Mouse (Mus musculus): ENCODE data around the gene Tbcd. TPM values are rescaled to one million over a fixed set of nuclear protein-coding genes. Genes with fewer than 3 reads are reported as not detected.

Tbcd gene
- total RNA-seq (2021): 10 to 100 TPM; 14.7 to 15.6 TPM
- long read RNA-seq, experiment 1, partial matches to known transcripts: 1 of 1 reads
- long read RNA-seq, experiment 1, other reads (novel, unspliced or antisense): 0 of 1 reads
- long read RNA-seq, experiment 2, partial matches to known transcripts: 2 of 2 reads
- long read RNA-seq, experiment 2, other reads (novel, unspliced or antisense): 0 of 2 reads

DNA sequence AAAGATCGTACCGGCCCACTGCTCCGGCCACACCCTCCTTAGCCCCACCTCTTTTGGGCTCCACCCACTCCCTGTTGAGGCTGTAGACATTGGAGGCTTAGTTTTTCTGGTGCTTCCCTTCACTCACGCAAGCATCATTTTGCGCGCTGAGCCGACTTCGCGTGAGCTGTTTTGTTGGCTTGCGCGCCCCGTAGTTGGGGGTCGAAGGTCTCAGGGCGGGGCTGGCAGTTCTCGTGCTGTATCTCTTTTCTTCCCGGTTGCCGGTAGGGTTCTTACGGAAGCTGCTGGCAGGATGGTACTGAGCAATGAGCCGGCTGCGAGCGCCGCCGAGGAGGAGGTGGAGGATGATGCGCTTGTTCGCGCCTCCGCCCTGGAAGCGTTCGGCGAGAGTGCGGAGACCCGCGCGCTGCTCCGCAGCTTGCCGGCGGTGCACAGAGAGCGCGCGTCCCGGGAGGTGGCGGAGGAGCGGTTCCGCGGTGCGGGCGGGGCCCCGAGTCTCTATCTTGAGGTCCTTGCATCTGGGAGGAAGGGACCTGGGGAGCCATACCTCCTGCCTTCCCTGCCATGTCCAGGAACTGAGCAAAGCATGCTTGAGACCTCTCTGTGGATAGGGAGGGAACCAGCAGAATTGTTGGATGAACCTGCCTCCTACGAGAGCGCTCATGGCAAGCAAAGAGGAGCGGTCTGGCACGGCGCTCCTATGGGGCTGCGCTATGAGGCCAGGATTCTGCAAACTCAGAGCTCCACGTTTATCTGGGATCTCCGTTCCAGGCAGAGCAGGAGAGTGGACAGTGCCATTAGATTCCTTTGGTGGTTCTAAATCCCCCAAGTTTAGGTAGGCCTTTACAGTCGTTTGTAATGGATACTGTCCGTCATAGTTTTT lies at the start of gene Tbcd:
Gene Tbcd (plus strand): TSS at position 197 of the 883 bp plus-strand sequence.
- DNase-seq (ENCODE audit: low spot score): peak; percentile 95

DNA sequence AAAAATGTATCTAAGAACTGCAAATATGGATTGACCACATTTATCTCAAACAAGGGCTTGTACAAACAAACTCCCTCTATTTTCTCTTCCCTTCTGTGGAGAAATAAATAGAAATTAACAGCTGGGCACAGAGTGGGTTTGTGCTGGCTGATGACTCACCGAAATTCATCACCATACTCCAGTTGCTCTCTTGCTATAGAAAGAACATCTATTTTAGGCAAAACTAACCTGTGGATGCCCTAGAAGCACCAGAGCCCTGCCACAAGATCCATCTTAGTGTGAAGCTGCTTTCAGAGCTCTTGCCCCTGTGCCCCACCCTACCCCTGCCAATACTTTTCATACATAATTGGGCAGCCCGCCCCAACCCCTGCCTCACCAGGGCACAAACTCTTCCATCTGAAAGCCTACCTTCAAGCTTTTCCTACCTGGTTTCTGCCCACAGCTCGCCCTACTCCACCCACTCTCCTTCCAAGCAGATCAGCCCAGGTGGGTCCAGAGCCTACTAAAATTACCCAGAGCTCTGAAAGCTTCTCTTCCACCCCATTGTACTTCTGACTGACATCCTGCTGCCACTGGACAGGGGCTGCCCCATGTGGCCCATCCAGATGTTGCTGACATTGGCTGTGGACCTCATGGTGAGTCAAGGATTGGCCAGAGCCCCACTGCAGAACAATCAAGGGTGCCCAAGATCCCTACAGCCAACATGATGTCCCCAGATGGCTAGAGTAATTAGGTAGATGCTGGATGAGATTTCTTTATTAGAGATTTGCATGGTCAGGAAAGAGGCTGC lies 44.2 kb upstream of the Tbcd start:
- no peak for DNase-seq (ENCODE audit: low spot score)

DNA sequence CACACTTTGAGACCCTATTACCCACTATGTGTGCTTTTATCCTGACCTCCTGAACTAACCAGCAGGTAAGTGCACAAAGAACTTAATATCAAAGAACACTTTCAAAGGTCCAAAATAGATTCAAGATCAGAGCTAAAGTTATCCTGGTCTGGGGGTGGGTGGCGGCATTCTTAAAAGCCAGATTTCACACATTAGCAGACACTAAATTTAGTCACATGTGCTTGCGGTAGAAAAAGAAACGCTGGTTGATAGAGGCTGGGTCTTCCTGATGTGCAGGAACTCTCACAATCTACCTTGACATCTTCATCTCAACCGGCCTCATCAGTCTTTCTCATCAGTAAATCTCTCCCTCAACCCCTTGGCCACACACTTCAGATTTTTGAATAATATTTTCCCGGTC lies 37.0 kb upstream of the Tbcd start:
- no peak for DNase-seq (ENCODE audit: low spot score)

DNA sequence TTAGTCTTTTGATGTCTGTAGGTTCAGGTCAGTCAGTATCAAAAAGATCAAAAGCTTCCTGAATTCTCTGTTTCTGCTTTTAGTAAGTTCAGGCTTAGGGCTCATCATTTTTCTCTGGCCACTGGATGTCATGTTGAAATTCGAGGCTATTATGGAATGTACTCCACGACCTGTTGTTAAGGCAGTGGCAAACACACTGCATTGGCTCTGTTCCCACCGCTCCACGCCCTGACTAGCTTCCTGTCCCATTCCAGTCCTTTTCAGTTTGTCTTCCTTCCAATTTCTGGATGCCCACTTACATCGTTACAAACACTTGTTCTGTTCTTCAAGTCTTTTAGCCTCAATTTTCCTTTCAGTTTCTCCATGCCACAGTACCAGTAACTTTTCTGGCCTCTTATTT lies 36.4 kb upstream of the Tbcd start:
- no peak for DNase-seq (ENCODE audit: low spot score)

DNA sequence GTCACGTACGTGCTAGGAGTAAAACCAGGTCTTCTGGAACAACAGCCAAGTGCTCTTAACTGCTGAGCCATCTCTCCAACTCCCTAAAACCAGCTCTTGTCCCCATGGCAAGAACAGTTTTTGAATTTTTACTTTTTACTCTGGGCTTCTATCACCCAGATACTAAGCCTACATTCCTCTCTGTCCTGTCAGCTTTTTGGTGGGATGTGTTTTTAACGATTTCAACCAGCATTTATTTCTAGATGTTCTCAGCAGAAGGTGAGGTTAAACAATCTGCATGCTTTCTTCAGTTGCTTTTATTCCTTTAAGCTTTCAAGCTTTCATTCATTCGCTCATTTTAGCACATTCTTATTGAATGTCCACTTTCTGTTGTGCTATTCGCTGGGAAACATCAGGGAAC lies 33.8 kb upstream of the Tbcd start:
- no peak for DNase-seq (ENCODE audit: low spot score)

DNA sequence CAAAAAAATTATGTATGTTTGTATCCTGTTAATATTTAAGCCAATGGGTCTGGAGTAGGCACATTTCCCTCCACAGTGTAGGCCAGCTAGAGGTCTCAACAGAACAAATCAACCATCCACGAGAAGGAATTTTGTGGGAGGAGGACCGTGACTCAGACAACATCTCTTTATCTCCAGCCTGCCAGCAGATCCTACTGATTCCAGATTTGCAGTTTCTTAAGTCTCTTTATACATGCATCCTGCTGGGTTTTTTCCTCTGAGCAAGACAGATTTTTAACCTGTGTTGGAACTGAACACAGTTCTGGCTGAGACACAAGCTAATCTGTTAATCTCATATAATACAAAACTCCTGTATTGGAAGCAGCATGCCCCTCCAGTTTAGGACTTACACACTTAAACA lies 32.8 kb upstream of the Tbcd start:
- no peak for DNase-seq (ENCODE audit: low spot score)

DNA sequence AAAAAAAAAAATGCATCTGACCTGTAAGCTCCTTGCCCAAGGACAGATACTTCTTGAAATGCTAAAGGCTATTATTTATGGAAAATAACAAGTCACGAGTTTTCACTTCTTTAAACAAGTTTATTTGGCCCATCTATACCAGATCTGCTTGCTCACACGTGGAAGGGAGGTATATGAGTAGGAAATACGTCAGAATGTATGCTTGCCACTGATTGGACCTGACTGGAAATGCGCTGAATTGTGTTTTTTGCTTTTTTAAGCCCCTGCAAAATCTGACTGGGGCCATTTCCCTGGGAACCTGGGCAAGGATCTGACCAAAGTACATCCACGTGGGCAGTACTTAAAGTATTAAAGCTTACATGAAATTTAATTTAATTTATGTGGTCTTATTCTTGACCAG lies 31.4 kb upstream of the Tbcd start:
- DNase-seq (ENCODE audit: low spot score): no peak

DNA sequence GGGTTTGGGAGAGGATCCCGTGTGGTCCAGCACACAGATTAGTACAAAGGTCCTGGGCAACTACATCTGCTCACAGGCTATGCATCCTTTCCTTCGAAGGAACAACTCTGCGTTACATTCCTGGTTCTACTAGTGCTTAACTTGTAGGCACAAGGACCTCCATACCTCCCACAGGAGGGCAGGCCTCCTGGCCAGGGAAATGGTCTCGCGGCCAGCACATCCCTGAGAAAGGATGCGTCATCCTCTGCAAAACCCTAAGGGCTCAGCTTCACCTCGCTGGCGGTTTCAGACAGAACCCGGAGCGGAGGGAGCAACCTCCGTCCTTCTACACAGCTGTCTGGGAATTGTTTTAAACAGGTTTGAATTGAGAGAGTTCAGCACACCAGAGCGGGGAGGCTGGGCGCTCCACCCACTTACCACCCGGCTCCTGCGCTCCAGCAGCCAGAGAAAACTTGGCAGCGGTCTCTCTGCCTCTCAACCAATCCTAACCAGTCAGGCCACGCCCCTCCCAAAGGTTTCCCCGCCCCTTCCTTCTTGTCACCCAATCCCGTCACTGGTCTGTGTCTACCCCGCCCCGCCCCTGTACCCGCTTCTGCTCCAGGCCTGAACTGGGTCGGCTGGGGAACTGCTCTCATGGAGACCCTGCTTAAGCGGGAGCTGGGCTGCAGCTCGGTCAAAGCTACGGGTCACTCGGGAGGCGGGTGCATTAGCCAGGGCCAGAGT lies 30.8 kb upstream of the Tbcd start, which contains the start of gene Fn3krp:
Gene Fn3krp (plus strand): TSS at position 572 of the 723 bp plus-strand sequence.
- peak; percentile 100 for DNase-seq (ENCODE audit: low spot score)

DNA sequence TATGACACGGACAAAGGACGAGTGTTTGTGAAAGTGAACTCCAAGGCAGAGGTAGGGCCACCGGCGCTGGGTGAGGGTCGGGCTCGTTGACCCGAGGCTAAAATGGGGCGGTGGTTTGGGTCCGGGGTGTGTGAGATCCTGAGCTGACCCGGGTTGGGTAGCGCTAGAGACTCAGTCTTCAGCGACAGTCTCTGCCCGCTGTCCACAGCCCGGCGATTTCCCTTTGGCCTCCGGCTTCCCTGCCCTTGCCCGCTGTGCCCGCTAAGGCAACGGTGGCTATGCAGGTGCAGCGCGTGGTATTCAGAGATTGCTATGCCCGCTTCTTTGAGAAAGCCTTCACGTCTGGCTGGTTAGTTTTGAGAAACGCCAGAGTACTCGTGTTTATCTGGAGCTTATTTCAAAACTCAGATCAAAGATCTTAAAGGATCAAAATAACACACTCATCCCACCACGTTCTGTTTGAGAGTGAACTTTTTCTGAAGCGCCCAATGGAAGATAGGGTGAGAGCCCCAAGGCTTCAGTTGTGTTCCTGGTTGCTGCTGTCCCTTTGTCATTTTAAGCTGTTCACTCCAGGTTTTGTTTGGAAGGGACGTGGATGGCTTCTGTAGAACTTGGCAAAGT lies 30.1 kb upstream of the Tbcd start:
- no peak for DNase-seq (ENCODE audit: low spot score)

DNA sequence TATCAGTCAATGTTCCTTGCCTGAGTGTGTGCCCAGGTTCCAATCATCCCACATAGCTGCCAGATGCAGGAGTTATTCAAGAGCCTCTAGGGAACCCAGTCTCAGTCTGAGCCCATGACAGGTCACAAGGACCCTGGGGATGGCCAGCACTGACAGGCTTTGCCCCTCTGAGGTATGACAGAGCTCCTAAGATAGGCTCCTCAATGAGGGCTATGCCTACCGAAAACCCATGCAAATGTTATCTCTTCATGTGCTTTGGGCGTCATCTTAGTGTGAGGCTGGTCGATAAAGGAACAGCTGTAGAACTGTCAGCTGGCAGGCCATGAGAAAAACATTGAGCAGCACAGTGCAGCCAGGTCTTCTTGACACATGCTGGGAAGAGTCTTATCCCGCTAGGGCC lies 18.4 kb upstream of the Tbcd start:
- DNase-seq (ENCODE audit: low spot score): no peak

DNA sequence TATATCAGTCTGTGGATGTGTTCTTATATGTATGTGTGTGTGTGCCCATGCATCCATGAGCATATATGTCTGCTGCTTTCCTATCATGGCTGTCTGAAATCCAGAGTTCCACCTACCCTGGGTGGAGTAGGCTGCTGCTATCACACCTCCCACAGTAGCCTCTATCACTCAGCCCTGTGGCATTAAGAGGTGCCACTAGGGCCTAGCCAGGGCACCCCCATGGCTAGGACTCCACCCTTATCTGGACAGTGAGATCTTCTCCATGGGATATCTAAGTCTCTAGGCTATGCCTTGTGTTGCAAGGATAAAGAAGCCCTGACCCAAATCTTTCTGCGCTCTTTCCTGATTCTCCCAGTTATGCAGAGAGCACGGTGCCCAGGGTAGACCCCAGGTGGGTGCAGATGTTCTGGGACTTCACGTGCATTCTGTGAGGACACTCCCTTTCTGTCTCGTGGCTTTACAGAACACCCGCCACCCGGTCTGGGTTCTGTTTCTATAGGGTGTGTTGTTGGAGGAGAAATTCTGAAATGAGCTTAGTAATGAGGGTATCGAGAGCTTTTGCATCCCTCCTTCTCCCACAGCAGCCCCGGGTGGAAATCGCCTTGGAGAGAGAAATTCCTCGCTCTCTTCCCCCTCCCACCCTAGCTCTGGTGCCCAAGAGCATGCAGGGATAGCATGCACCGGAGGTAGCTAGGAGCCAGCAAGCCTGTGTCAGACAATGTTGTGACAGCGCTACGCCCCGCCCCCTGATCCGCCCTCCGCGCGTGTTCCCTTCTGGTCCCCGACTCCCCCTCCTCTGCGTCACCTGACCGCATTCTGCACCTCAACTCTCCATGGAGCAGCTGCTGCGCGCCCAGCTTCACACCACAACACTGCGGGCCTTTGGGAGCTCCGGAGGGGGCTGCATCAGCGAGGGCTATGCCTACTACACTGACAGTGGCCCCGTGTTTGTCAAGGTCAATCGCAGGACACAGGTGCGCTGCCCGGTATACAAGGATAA lies 17.3 kb upstream of the Tbcd start, which contains the start of gene Fn3k:
Gene Fn3k (plus strand): TSS at position 758 of the 1,000 bp plus-strand sequence.
- peak; percentile 90 for DNase-seq (ENCODE audit: low spot score)

DNA sequence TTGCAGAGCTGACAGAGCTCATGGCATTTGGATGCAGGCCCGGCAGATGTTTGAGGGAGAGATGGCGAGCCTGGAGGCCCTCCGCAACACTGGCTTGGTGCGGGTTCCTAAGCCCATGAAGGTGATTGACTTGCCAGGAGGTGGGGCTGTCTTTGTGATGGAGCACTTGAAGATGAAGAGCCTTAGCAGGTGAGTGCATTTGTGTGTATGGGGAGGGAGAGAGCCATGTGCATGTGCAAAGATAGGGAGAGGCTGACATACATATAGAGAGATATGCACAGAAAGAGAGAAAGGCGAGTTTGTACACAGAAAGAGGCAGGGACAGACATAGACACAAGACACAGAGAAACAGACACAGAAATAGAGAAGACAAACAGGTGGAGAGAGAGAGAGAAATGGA lies 14.5 kb upstream of the Tbcd start:
- DNase-seq (ENCODE audit: low spot score): no peak

DNA sequence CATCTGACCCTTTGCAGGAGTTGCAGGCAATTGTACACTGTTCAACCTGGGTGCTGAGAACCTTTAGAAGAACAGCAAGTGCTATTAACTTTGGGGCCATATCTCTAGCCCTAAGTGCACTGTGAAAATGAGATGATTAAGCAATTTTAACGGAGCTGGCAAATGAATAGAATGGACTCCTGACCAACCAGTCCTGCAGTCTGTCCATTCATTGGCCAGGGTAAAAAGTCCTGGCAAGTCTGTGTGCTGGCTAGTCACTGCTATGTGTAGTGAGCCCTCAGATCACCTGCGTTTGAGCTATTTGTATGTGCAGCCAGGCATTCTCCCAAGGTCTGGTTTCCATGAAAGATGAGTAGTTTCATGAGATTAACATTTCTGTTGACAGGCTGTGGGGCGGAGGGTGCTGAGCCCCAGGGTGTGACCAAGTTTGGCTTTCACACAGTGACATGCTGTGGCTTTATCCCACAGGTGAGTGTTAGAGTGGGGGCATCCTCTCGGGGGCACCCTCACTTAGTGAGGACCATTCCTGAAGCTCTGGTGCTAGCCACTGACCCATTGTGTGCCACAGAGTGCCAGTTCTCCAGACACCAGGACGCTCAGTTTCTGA lies 12.0 kb upstream of the Tbcd start:
- DNase-seq (ENCODE audit: low spot score): no peak

DNA sequence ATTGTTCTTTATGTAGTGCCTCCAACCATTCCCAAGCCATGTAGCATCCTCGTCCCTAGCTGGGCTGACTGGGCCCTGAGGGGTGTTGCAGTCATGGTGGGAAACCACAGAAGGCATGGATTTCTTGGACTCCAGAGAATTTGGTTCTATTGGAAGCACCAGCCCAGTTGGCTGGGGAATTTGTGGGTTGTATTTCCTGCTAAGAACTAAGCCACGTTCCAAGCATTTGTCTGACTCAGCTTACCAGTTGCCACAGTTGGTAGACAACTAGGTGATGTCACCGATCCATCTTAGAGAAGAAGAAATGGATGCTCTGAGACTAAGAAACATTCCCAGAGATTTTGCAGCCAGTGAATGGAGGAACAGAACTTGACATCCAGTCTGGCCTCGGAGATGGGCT lies 10.1 kb upstream of the Tbcd start:
- no peak for DNase-seq (ENCODE audit: low spot score)

DNA sequence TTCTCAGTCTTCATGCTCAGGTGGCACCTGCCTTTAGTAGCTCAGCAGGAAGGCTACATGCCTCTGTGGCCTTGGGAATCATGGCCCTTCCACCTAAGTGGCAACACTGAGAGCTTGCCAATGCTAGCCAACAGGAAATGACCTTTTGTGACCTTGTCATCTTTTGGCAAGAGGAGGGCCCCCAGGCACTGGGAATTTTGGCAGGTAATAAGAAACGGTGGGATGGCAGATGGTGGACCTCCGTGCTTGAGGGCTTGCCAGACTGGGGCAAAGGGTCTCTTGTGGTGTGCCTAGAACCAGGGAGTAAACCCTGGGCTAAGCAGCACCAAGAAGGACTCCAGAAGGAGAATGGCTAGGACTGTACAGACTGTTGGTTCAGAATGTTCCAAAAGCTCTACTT lies 9.7 kb upstream of the Tbcd start:
- no peak for DNase-seq (ENCODE audit: low spot score)

DNA sequence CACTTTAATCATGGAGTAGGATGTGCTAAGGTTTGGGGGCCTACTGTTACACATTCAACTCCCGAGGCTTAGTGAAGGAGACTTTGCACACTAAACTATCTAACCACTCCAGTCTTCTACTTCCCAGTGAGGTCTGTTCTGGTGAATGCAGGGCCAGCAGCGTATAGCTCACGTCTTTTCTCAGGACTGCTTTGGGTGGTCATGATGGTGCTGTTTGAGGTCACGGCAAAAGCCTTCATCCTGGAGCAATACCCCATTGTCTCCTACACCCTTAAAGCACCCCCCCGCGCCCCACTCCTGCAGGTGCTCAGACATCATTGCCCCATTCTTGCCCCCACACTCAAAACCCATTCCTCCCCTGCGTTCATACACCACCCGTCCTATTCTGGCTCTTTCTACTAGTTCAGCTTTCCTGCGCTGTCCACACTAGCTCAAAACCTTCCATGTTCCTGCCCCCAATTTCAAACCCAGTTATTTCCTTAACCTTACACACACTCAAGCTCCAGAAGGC lies 478 bp upstream of the Tbcd start:
- no peak for DNase-seq (ENCODE audit: low spot score)

DNA sequence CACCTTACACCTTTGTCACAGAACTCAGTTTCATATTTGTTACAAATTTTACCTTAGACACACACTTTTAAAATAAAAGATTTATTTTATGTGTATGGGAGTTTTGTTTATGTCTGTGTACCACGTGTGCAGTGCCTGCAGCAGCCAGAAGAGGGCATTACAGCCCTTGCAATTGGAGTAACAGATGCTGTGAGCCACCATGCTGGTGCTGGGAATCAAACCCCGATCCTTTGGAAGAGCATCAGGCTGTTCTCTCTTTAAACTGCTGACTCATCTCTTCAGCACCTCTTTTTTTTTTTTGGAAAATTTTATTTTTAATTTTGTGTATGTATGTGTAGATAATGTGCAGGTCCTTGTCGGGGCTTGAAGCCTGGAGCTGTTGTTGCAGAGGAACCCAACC lies 6.1 kb downstream of the Tbcd start:
- no peak for DNase-seq (ENCODE audit: low spot score)

DNA sequence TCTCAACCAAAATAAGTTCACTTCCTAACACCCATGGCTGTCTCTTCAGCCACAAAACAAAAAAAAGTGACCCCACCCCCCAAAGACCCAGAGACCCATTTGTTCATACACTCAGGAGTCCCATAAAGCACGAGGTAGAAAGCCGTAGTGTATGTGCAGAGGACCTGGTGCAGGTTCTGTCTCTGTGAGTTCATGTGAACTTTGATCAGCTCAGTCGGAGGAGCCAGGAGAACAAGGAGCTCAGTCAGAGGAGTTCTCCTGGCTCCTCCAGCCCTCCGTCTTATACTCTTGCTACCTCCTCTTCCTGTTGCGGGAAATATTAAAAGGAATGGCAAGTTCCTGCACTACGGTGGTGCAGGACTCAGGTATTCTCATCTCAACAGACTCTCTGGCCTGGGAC lies 15.7 kb downstream of the Tbcd start:
- no peak for DNase-seq (ENCODE audit: low spot score)

DNA sequence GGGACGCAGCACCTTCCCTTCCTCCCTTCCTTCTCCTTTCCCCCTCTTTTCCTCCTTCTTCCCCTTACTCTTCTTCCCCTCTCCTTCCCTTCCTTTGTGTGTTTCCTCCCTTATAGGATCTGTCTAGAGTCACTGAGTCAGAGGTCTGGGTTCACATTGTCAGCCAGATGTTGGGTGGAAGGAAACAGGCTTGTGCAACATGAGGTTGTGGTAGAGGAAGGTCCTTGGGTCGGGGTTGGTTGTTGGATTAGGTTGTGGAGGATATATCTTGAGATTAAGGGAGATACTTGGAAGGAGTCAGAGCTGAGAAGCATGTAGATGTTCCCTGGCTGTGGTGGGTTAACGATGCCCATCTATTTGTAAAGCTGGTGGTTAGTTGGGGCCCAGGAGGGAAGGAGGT lies 23.1 kb downstream of the Tbcd start:
- no peak for DNase-seq (ENCODE audit: low spot score)
